Mouse (Mus musculus) gonadal fat pad, adult 2 months (tissue): ENCODE measurements around the gene Igf2. TPM values are rescaled to one million over a fixed set of nuclear protein-coding genes. Genes with fewer than 3 reads are reported as not detected.

ENCODE experiments used
- DNase-seq: peaks from one replicate; pipeline ENCODE4 v3.0.0-alpha.2; 2012; ENCODE audit warnings: low read depth
- polyA plus RNA-seq: library from polyadenylated mRNA; depleted of rRNA; stranded (reverse); fragments of >200 nt; gene quantifications from 2 replicates; pipeline ENCODE4 v1.2.3, GENCODE M21; 2012; rRNA removed

Igf2 gene
- polyA plus RNA-seq = 18.3 and 25.2 TPM in 2 replicates

GRCm38 (mm10) chr7:142666659-142667058 is at the start of gene Igf2:
Igf2 (minus strand) TSS chr7:142666816.
- DNase-seq = no peak

DNA sequence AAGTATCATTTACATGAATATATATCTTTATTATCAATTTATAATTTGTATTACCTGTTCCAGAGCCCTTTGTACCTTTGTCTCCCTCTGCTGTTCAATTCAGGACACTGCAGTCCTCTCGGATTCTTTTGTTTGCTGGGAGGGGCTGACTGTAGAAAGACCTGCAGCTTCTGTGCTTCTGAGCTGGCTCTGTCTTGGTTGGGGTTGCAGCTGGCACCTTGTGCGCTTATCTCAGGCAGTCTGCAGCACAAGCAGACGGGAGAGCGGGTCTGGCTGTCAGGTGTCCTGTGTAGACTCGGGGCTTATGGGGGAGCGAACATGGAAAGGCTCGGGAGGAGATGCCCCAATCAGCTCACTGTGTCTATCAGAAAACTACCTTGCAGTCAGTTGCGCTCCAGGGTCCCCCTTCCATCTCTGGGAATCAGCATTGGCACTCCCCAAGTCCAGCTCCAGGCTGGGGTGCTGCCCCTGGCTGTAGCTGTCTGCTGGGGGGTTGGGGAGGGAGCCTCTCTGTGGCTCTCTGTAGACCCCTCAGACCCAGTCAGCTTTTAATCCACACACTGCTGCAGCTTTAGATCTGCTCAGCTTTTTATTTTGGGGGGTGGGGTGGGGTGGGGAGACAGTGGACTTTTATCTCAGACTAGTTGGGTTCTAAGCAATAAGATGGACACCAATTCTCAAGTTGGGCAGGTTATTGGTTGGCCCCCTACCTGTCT is 48.3 kb upstream of the Igf2 start:
- no peak for DNase-seq

- no peak for DNase-seq
Measured at GRCm38 (mm10) chr7:142706873-142707272, 40.3 kb upstream of the Igf2 start.

- no peak for DNase-seq
Measured at GRCm38 (mm10) chr7:142699334-142699860, 32.8 kb upstream of the Igf2 start.

- DNase-seq = no peak
Measured at GRCm38 (mm10) chr7:142678611-142679010, 12.0 kb upstream of the Igf2 start.

GRCm38 (mm10) chr7:142675644-142676043 is 9.0 kb upstream of the Igf2 start:
- no peak for DNase-seq

- DNase-seq = no peak
Measured at GRCm38 (mm10) chr7:142675141-142675540, 8.5 kb upstream of the Igf2 start.

DNA sequence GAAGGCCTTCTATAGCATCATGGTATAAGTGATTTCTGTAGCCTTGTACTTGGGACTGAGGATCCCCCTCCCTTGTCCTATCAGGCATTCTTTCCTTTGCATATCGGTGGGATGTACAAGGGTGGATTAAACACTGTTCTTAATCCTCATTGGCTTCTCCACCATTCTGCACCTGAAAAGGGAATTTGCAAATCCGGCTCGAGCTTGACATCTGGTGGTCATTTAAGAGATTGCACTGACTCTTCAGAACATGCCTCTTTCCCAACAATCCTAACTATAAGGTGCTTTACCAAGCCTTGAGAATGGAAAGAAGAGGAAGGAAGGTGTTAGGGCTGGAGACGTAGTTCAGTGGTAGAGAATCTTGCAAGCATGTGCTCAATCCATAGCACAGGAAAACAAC is 5.5 kb upstream of the Igf2 start:
- no peak for DNase-seq

DNA sequence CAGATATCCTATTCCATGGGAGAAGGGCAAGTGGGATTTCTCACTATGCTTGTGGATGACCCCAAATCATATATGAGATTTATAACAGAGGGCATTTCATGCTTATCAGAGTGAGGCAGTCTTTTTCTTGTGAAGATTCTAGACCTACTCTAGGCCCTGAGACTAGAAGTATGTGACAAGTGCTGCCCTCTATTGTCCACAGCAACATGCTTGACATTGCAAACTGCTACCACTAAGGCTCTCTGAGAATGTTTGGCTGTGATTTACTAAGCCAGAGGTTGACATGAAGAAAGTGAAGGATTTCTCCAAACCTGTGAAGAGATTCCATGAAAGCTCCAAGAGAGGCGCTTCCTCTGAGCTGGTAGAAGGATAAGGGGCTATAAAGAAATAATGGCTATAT is 4.5 kb upstream of the Igf2 start:
- no peak for DNase-seq

- DNase-seq = no peak
Measured at GRCm38 (mm10) chr7:142669751-142670625, 3.4 kb upstream of the Igf2 start, which contains the start of gene Gm49394. Gm49394 (minus strand) TSS chr7:142669942.

DNA sequence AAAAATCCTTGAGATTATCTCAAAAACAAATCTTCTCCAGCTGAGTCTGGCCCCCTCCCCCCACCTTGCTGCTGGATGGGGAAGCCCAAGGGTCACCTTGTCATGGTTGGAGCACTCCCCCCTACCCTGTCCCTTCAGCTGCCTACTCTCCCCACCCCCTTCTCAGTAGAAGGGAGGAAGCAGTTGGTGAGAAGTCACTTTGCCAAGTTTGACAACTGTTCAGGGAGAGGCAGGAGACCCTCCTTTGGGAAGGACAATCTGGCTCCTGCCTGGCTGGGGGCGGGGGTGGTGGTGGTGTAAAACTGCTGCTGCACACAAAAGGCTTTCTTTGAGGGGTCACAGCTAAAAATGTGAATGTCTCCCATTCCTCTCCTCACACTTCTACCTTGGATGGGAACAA is 1.7 kb upstream of the Igf2 start:
- DNase-seq = no peak

GRCm38 (mm10) chr7:142667521-142667920 is 905 bp upstream of the Igf2 start:
- DNase-seq = no peak

DNA sequence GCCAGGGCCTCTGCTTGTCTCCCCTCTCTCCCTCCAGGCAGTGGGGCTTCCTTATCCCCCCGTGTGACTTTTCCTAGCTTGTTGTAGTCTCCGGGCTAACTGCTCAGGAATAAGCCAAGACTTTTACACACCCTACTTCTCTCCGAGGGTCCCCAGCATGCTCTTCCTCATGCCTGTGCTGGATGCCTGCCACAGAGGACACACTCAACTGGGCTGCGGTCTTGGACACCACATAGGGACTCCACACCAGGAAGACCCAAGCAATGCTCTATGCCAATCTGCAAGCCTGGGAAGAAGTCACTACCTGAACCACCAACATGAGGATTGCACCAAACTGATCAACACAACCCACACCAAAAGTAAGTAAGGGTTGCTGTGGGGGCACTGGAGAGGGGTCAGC is 507 bp downstream of the Igf2 start:
- DNase-seq = no peak

GRCm38 (mm10) chr7:142665364-142665763 is 1.3 kb downstream of the Igf2 start:
- DNase-seq = no peak

- no peak for DNase-seq
Measured at GRCm38 (mm10) chr7:142664465-142665029, 2.1 kb downstream of the Igf2 start.

DNA sequence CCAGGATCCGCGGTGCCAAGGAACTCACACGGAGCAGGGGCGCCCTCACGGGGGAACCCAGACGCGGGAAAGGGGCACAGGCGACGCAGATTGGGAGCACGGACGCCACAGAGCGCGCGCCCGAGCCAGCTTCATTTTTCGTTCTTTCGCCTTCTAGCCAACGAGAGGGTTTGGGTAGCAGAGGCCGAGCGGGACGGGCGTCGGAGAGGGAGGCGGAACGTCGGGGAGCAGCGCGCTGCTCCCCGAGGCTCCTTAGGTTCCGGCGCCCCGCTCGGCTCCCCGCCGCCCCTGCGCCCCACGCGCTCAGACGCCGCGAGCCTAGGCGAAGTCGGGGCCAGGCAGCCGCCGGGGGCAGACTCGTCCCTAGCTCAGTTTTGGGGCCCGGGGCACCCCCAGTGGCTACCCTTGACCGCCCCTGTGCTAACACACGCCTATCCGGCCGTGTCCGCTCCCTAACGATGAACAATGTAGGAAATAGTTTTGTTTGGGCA is 2.6 kb downstream of the Igf2 start:
- DNase-seq = no peak

- DNase-seq = no peak
Measured at GRCm38 (mm10) chr7:142663151-142663550, 3.5 kb downstream of the Igf2 start.

DNA sequence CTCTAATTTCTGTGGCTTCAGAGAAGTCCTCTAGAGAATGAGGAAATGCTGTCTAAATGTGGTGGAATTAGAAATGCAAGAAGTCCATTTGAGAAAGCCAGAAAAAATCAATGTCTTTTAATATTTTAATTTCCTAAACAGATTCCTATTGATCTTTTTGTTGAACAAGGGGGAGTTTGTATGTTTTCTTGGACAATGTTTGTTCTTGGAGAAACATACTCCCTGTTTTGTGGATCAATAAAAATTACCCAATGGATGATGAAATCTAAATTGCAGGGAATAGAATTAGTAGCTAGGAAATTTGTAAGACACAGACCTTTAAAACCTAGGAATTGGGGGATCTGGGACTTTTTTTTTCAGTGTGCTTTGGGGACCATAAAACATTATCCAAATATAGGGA is 4.8 kb downstream of the Igf2 start:
- no peak for DNase-seq

DNA sequence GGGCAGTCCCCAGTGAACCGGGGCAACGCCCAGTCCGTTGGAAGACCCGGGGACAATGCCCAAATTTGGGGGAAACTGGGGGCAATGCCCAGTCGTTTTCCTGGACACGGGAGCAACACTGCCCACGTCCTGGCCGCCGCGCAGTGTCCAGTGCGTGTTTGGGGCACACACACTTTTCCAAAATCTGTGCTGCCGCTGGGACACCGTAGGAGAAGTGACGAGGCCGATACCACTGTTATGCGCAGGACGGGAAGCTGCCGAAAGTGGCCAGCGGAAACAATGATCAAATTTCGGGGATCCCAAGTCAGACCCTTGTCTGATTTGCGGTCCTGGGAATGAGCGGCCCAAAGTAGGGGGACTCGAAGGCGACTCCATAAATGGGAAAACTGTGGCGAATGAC is 5.6 kb downstream of the Igf2 start:
- DNase-seq = no peak

GRCm38 (mm10) chr7:142660651-142660945 is 6.0 kb downstream of the Igf2 start:
- DNase-seq = no peak

DNA sequence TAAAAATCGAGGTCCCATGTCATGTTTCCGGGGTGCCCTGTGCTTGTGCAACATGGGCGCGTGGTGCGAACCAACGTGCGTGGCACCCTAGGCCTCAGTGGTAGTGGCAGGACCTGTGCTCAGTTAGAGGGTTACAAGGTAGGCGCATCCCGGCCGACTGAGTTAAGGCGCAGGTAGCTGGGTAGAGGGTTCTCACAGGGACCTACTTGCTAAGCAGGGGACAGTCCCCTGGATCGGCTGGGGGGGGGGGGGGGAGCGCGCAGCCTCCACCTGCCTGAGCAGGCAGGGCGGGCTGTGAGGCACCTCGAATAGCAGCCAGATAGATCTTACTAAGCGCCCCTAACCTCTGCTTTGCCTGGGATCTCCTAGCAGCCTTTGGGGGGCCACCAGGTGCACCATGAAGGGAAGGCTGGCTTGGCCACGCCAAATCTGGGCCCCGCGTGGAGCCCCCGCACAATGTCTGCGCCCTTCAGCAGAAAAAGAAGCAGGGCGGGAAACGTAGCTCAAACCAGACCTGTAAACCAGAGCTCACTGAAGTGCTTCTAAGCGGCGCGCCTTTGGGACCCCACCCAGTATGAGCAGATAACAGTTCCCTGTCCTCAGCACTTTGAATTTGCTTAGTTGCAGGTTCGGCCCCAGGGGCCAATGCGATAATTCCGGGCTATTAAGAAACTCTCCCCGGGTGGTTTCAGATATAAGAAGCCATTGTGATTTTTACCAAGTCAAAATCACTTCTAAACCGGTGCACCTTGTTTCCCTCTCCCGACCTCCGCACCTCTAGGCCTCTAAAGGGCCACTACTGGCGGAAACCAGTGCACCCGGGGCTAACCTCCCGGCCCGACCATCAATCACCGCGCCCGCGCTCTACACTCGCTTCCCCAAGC is 6.6 kb downstream of the Igf2 start:
- no peak for DNase-seq
